Mouse (Mus musculus): ENCODE data around the gene Serpinb9b. TPM values are rescaled to one million over a fixed set of nuclear protein-coding genes. Genes with fewer than 3 reads are reported as not detected.
A peak's percentile ranks its signal among the peaks of the same experiment; 100 is the strongest.

Serpinb9b gene
- polyA plus RNA-seq, 1 experiment from 2014 or later: 0.16 TPM

GRCm38 (mm10) chr13:33085695-33086432 is 58.6 kb downstream of the Serpinb9b start:
- H3K36me3 ChIP-seq (ENCODE audit: control insufficient read depth, insufficient read depth, low read length): no peaks in the 10 kb centered on the region
- ATAC-seq: peak; percentile 85

GRCm38 (mm10) chr13:33089566-33089965 is 62.4 kb downstream of the Serpinb9b start:
- Histone ChIP-seq H3K27ac (ENCODE audit: low read length) (no peak overlapping the region), H3K9me3 (ENCODE audit: control insufficient read depth, low read length) (no peaks in the 10 kb centered on the region), H3K4me1 (ENCODE audit: control insufficient read depth, insufficient read depth, low read length) (peaks cover 11% of the 10 kb centered on the region), H3K4me2 (ENCODE audit: low read depth, low read length) (no peak overlapping the region), H3K27me3 (replicated peaks; ENCODE audit: control insufficient read depth, insufficient read depth, low read length) (no peaks in the 10 kb centered on the region), H3K9ac (ENCODE audit: low read depth, low read length) (no peak overlapping the region), H3K4me3 (ENCODE audit: low read length) (no peak overlapping the region), H3K36me3 (ENCODE audit: control insufficient read depth, insufficient read depth, low read length) (no peaks in the 10 kb centered on the region)
- WGBS: 54% methylated on average over 3 of the region's 3 CpGs
- no peak for ATAC-seq

More at GRCm38 (mm10) chr13:33085695-33086432, 58.6 kb downstream of the Serpinb9b start:
- H3K4me1 ChIP-seq (ENCODE audit: control insufficient read depth, insufficient read depth, low read length): peaks cover 11% of the 10 kb centered on the region
- H3K4me3 ChIP-seq (ENCODE audit: low read length): no peak overlapping the region
- H3K9ac ChIP-seq (ENCODE audit: low read depth, low read length): no peak overlapping the region
- no peak overlapping the region for H3K4me2 ChIP-seq (ENCODE audit: low read depth, low read length)
- H3K27ac ChIP-seq (ENCODE audit: low read length): peak overlapping the region; percentile 75
- H3K27me3 ChIP-seq (replicated peaks; ENCODE audit: control insufficient read depth, insufficient read depth, low read length): no peaks in the 10 kb centered on the region
- H3K9me3 ChIP-seq (ENCODE audit: control insufficient read depth, low read length): no peaks in the 10 kb centered on the region

- 83% methylated on average over 1 of the region's 1 CpGs for WGBS
- Histone ChIP-seq H3K9ac (ENCODE audit: low read depth, low read length) (no peak overlapping the region), H3K36me3 (ENCODE audit: control insufficient read depth, insufficient read depth, low read length) (no peaks in the 10 kb centered on the region), H3K27me3 (replicated peaks; ENCODE audit: control insufficient read depth, insufficient read depth, low read length) (no peaks in the 10 kb centered on the region), H3K4me2 (ENCODE audit: low read depth, low read length) (no peak overlapping the region), H3K27ac (ENCODE audit: low read length) (no peak overlapping the region), H3K4me1 (ENCODE audit: control insufficient read depth, insufficient read depth, low read length) (peaks cover 7% of the 10 kb centered on the region), H3K9me3 (ENCODE audit: control insufficient read depth, low read length) (no peaks in the 10 kb centered on the region), H3K4me3 (ENCODE audit: low read length) (no peak overlapping the region)
- no peak for ATAC-seq
Measured at GRCm38 (mm10) chr13:33090546-33090945, 63.3 kb downstream of the Serpinb9b start.

- Histone ChIP-seq H3K27me3 (replicated peaks; ENCODE audit: control insufficient read depth, insufficient read depth, low read length) (no peaks in the 10 kb centered on the region), H3K9me3 (ENCODE audit: control insufficient read depth, low read length) (no peaks in the 10 kb centered on the region), H3K4me2 (ENCODE audit: low read depth, low read length) (no peak overlapping the region), H3K27ac (ENCODE audit: low read length) (no peak overlapping the region), H3K4me1 (ENCODE audit: control insufficient read depth, insufficient read depth, low read length) (peaks cover 5% of the 10 kb centered on the region), H3K4me3 (ENCODE audit: low read length) (no peak overlapping the region), H3K9ac (ENCODE audit: low read depth, low read length) (no peak overlapping the region), H3K36me3 (ENCODE audit: control insufficient read depth, insufficient read depth, low read length) (no peaks in the 10 kb centered on the region)
- WGBS: 93% methylated on average over 1 of the region's 1 CpGs
- ATAC-seq: no peak
Measured at GRCm38 (mm10) chr13:33091306-33091705, 64.1 kb downstream of the Serpinb9b start.

Other genes starting within 250 kb of the Serpinb9b start
- gene Mylk4, start 243.5 kb upstream of the Serpinb9b start, polyA plus RNA-seq (2015; fragmentation: Nextera tagmentation; extraction: Ambion mirVana): 0.02 TPM in 1 of 2 replicates, not detected in the other
- 15.7 and 16.9 TPM in 2 replicates for gene Wrnip1, start 225.4 kb upstream of the Serpinb9b start, polyA plus RNA-seq (2015; fragmentation: Nextera tagmentation; extraction: Ambion mirVana)
- gene D930007J09Rik, start 224.6 kb upstream of the Serpinb9b start, polyA plus RNA-seq (2015; fragmentation: Nextera tagmentation; extraction: Ambion mirVana): not detected in 2 replicates
- gene Serpinb1a, start 176.2 kb upstream of the Serpinb9b start, polyA plus RNA-seq (2015; fragmentation: Nextera tagmentation; extraction: Ambion mirVana): 238 and 273 TPM in 2 replicates
- gene Serpinb1c, start 129.2 kb upstream of the Serpinb9b start, polyA plus RNA-seq (2015; fragmentation: Nextera tagmentation; extraction: Ambion mirVana): 0.09 TPM in 1 of 2 replicates, not detected in the other
- gene Serpinb6b, start 62.2 kb upstream of the Serpinb9b start, polyA plus RNA-seq (2015; fragmentation: Nextera tagmentation; extraction: Ambion mirVana): 3.7 TPM in 2 replicates
- gene Serpinb9, start 24.2 kb upstream of the Serpinb9b start, polyA plus RNA-seq (2015; fragmentation: Nextera tagmentation; extraction: Ambion mirVana): 7.3 and 7.4 TPM in 2 replicates
- gene Serpinb1b, start 51.2 kb downstream of the Serpinb9b start, polyA plus RNA-seq (2015; fragmentation: Nextera tagmentation; extraction: Ambion mirVana): 0.15 and 0.18 TPM in 2 replicates
- gene Serpinb9c, start 132.3 kb downstream of the Serpinb9b start, polyA plus RNA-seq (2015; fragmentation: Nextera tagmentation; extraction: Ambion mirVana): not detected in 2 replicates
- not detected in 2 replicates for gene Serpinb9d, start 165.5 kb downstream of the Serpinb9b start, polyA plus RNA-seq (2015; fragmentation: Nextera tagmentation; extraction: Ambion mirVana)
- gene Serpinb9e, start 222.2 kb downstream of the Serpinb9b start, polyA plus RNA-seq (2015; fragmentation: Nextera tagmentation; extraction: Ambion mirVana): not detected in 2 replicates